Mouse (Mus musculus) thymus, postnatal 14 days (tissue): ENCODE data around the gene Kcp.
A peak's percentile ranks its signal among the peaks of the same experiment; 100 is the strongest.

Experiments used
- DNase-seq: peaks from one replicate; pipeline ENCODE4 v3.0.0; 2021

Kcp gene

GRCm38 (mm10) chr6:29449858-29450257, 57.9 kb downstream of the Kcp start:
- DNase-seq, result no peak

GRCm38 (mm10) chr6:29445354-29445753, 62.4 kb downstream of the Kcp start:
- DNase-seq, result no peak

DNA sequence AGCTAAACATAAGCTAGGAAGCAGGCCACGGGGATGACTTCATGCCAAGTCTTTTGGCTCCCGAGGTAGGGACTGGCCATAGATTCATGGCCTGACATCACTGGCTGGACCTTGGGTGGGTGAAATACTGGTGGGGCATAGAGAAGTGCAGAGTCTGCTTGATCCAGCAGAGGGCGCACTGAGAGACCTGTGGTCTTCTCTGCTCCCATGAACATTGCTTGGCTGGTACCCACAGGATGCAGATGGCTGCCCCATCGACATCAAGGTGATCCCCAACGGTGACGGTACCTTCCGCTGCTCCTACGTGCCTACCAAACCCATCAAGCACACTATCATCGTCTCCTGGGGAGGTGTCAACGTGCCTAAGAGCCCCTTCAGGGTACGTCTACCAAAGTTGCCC, 63.0 kb downstream of the Kcp start:
- peak; percentile 51 for DNase-seq

- no peak for DNase-seq
These were observed 68.0 kb downstream of the Kcp start for GRCm38 (mm10) chr6:29439789-29440188.

DNA sequence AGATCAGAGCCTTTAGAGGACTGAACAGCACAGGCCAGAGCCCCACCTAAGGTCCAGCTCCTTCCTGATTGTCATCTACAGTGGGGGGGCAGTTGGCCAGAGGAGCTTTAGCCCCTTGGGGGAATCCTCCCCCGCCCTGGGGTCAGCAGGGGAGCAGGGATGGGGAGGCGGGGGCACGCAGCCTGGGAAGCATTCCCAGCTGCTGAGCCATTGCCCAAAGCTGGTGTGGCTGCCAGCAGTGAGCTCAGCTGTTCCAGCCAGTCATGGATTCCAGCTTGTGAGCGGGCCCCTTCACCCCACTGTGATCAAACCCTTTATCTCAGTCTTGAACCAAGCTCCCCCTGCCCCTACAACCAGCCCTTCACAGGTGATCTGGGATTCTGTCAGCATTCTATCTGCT, 68.5 kb downstream of the Kcp start:
- no peak for DNase-seq

DNA sequence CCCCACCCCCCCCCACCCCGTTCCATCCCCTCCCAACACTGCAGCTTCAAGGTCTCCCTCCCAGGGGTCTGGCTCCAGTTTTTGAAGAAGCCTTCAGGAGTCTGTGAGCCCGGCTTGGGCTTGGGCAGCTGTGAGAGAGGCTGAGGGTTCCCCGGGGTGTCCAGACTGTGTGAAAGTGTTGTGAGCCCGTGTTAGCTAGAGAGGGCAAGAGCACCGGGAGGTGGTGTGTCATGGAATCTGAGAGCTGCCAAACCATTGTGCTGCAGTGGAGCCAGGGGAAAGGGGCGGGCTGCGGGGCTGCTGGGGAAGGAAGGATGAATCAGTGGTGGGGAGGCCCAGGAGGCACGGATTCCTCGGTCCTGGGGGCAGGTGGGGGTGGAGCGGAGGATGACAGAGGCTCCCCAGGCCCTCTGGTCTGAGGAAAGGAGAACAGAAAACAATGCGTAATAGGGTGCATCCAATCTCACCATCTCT, 71.3 kb downstream of the Kcp start:
- no peak for DNase-seq

- no peak for DNase-seq
These were observed 71.8 kb downstream of the Kcp start for GRCm38 (mm10) chr6:29435940-29436451.

- no peak for DNase-seq
These were observed 72.7 kb downstream of the Kcp start for GRCm38 (mm10) chr6:29434911-29435691.

DNA sequence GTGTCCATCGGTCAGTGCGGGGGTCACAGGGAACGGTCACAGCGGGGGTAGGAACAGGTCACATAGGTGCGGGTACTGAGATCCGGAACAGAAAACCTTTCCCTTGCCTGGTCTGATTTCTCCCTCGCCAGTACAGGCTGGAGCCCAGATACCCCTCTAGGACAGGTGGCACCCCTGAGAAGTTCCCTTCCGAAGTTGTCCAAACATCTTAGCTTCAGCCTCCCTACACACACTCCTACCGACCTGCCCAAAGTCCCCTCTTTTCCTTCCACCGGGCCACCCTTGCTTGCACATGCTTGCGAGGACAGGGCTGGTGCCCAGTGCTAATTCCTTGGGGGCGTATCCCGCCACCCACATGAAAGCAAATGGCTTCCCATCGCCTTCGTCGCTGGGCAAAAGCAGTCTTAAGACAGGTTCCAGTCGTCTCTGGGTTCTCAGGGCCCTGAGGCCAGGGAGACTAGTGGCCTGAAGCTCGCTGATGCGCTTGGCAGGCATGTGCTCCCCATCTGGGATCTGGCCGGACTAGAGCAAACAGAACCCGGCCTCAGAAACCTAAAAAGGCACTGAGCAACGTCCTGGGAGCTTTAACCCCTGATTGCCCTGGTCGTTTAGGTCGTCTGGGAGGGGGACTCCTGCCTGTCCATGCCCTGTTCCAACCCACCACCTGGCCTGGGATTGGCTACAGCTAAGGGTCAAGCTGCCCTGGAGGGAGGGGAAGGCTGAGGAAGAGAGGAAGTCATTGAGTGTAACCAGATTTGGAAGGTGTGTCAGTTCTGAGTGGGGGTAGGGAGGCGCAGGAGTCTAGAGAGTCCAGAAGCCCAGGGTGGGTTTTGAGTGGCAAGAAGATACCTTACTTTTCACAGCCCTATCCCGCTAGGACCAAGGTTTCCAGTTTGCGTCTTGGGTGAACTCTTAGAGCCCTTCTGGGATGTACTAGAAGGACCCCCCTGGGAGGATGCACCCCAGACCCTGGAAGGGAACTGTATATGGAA, 73.7 kb downstream of the Kcp start:
- no peak for DNase-seq

DNA sequence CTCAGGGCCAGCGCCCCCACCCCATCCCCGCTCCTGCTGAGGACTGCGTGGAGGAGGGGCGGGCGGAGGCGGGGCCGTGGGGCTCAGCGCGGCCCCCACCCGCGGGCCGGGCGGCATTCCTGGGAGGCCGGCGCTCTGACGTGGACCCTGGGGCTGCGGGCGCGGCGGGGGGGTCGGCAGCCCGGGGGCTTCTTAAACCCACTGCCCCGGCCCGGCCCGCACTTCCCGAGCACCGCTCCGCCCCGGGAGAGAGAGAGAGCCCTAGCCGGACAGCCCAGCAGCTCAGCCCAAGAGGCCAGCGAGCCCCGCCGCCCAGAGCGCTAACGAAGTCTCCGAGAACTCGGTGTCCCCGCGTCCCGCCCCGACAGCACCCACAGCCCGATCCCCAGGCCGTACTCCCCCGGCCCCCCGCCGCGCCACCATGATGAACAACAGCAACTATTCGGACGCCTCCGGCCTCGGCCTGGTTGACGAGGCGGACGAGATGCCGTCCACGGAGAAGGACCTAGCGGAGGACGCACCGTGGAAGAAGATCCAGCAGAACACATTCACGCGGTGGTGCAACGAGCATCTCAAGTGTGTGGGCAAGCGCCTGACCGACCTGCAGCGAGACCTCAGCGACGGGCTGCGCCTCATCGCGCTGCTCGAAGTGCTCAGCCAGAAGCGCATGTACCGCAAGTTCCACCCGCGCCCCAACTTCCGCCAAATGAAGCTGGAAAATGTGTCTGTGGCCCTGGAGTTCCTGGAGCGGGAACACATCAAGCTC, 74.5 kb downstream of the Kcp start, which contains the start of gene Flnc:
Gene Flnc, plus strand, starts transcription at position 219 of the 766 bp plus-strand sequence.
- no peak for DNase-seq

- DNase-seq, result no peak
These were observed 75.1 kb downstream of the Kcp start for GRCm38 (mm10) chr6:29432676-29433037.

DNA sequence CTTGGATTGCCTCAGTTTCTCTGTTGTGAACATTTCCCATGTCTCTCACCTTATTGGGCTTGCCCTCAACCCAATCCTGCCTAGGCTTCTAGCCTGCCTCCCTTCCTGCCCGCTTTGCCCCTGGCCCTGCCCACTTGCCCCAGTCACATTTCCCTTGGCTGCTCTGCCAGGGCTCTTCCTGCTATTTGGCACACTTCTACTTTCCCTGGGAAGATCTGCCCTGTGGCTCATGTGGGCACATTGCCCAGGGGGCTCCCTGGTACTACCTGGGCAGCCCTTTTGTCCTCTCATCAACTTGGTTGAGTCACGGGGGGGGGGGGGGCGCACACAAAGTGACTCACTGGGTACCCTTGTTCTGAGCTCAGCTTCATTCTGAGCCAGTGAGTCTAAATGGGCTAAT, 75.6 kb downstream of the Kcp start:
- DNase-seq, result no peak

GRCm38 (mm10) chr6:29431473-29431872, 76.3 kb downstream of the Kcp start:
- no peak for DNase-seq

GRCm38 (mm10) chr6:29430681-29431420, 76.9 kb downstream of the Kcp start:
- no peak for DNase-seq

DNA sequence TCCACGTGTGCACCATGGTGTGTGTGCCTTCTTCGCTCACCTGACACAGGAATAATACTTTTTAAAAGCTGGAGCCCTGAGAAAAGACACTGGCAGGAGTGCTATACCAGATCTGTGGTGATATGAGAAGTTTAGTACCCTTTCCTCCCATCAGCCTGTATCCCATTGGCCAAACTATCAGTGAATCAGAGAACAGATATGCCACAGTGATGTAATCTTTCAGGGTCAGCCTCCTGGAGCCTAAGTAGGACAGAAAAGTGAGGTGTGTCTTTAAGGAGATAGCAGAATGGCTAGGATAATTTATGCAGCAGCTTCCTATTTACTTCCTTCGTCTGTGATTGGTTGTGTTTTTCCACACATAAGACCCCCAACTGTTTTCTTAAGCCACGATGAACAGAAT, 79.6 kb downstream of the Kcp start:
- no peak for DNase-seq

GRCm38 (mm10) chr6:29426331-29426730, 81.4 kb downstream of the Kcp start:
- no peak for DNase-seq

DNA sequence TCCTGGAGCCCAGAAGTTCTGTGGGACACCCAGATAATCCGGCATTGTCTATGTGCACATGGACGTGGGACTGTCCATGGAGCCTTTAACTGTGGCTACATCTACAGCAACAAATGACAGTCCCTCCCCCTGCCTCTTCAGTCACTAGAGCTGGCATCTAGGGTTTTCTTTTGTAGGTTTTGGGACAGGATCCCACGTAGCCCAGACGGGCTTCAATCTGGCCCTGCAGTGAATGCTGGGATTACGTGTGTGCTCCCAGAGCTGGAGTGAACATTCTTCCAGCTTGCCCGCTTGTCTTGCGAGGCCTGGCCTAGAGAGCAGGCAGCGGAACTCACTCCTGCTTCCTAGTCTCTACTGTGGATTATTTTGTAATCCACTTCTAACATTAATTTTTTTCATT, 82.6 kb downstream of the Kcp start:
- no peak for DNase-seq
